Mouse (Mus musculus): ENCODE data around the gene Ephb2.

The Ephb2 gene

GRCm38 (mm10) chr4:136836387-136836931 is 671 bp upstream of the Ephb2 start:
- no peak for DNase-seq

- peak; percentile 45 to 56 for DNase-seq
These were observed 770 bp downstream of the Ephb2 start for GRCm38 (mm10) chr4:136834815-136835620.

- no peak for DNase-seq
These were observed 1.4 kb downstream of the Ephb2 start for GRCm38 (mm10) chr4:136834439-136834814.

GRCm38 (mm10) chr4:136833619-136834351 is 2.0 kb downstream of the Ephb2 start:
- DNase-seq, result no peak

- no peak for DNase-seq
These were observed 3.1 kb downstream of the Ephb2 start for GRCm38 (mm10) chr4:136832559-136833232.

- no peak for DNase-seq
These were observed 5.4 kb downstream of the Ephb2 start for GRCm38 (mm10) chr4:136830272-136830823.

- DNase-seq, result peak; percentile 55 to 65
These were observed 6.0 kb downstream of the Ephb2 start for GRCm38 (mm10) chr4:136829837-136830236.

- DNase-seq, result no peak
These were observed 6.9 kb downstream of the Ephb2 start for GRCm38 (mm10) chr4:136828664-136829569.

- DNase-seq, result no peak
These were observed 10.7 kb downstream of the Ephb2 start for GRCm38 (mm10) chr4:136824935-136825552.

GRCm38 (mm10) chr4:136820069-136820522 is 15.7 kb downstream of the Ephb2 start:
- peak; percentile 31 to 55 for DNase-seq

GRCm38 (mm10) chr4:136816701-136817100 is 19.1 kb downstream of the Ephb2 start:
- DNase-seq, result peak; percentile 40 to 58

GRCm38 (mm10) chr4:136815364-136815763 is 20.4 kb downstream of the Ephb2 start:
- DNase-seq, result peak in 1 of 2 experiments; percentile 37

GRCm38 (mm10) chr4:136812543-136812942 is 23.2 kb downstream of the Ephb2 start:
- DNase-seq, result no peak

GRCm38 (mm10) chr4:136811596-136811995 is 24.2 kb downstream of the Ephb2 start:
- no peak for DNase-seq

- no peak for DNase-seq
These were observed 27.3 kb downstream of the Ephb2 start for GRCm38 (mm10) chr4:136808478-136808877.

GRCm38 (mm10) chr4:136807448-136808009 is 28.3 kb downstream of the Ephb2 start:
- DNase-seq, result no peak

GRCm38 (mm10) chr4:136806254-136806653 is 29.5 kb downstream of the Ephb2 start:
- peak; percentile 64 to 70 for DNase-seq

GRCm38 (mm10) chr4:136804343-136804742 is 31.4 kb downstream of the Ephb2 start:
- DNase-seq, result no peak

- DNase-seq, result peak; percentile 49 to 69
These were observed 33.3 kb downstream of the Ephb2 start for GRCm38 (mm10) chr4:136802446-136802845.

- no peak for DNase-seq
These were observed 33.8 kb downstream of the Ephb2 start for GRCm38 (mm10) chr4:136801944-136802343.

GRCm38 (mm10) chr4:136801463-136801862 is 34.3 kb downstream of the Ephb2 start:
- no peak for DNase-seq
